In the genomic region with DNA sequence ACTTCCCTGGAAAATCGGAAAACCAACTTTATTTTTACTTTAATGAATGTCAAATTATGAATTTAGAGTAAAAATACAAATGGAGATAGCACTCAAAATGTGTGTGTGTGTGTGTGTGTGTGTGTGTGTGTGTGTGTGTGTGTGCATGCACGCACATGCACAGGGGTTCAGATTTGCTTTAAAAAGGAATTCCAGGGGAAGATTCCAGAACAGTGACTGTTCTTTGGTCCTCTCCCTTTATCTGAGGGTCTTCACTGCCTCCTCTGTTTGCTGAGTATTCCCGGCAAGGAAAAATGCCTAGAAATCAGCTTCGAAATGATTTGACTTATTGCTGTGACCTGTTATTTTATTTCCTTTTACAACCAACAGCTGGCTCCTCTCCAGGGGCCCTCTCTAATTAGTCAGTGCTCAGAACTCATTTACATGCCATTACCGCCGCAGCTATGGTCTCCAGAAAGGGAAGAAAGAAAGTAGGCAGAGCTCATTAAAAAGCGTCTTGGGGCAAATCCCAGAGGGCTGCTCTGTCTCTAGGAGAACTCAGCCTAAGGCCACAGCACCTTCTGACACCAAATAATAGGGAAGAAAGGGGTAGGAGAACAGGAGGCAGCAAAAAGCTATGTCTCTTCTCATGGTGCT, we compare ENCODE assay signal across 9 mouse cellular contexts.
A peak's percentile ranks its signal among the peaks of the same experiment; 100 is the strongest.
DNase-seq lines count a peak whose midpoint lies in the region; ATAC-seq and TF ChIP-seq lines count a peak whose summit lies in the region.
"Had no signal": no experiment of that assay in that cellular context is flagged by ENCODE, and none has a peak within 500 bp of the region (broad histone marks: within the 10 kb centered on the region; RNA-seq: fewer than 3 reads in every experiment).

No protein-coding gene starts in this region.

- H3K36me3 ChIP-seq in hindbrain, embryonic 15.5 days = no peaks in the 10 kb centered on the region
- H3K36me3 ChIP-seq in limb, embryonic 12.5 days = no peaks in the 10 kb centered on the region
- no peaks in the 10 kb centered on the region for H3K36me3 ChIP-seq in thymus, adult 2 months (ENCODE audit: control insufficient read depth, insufficient read depth, low read length)

- no peak overlapping the region for H3K4me3 ChIP-seq in hindbrain, embryonic 15.5 days
- H3K4me3 ChIP-seq in limb, embryonic 12.5 days (replicated peaks) = no peak overlapping the region
- no peak overlapping the region for H3K4me3 ChIP-seq in thymus, adult 2 months (ENCODE audit: control insufficient read depth, insufficient read depth, low read length)
- H3K4me3 ChIP-seq: left cerebral cortex, adult 2 months had no signal

- peaks cover 11% of the 10 kb centered on the region for H3K4me1 ChIP-seq in hindbrain, embryonic 15.5 days (replicated peaks)
- H3K4me1 ChIP-seq in limb, embryonic 12.5 days (replicated peaks) = no peaks in the 10 kb centered on the region
- no peaks in the 10 kb centered on the region for H3K4me1 ChIP-seq in thymus, adult 2 months (replicated peaks; ENCODE audit: control insufficient read depth, insufficient read depth, low read length)

- no peak overlapping the region for H3K9ac ChIP-seq in hindbrain, embryonic 15.5 days
- H3K9ac ChIP-seq in limb, embryonic 12.5 days (replicated peaks) = no peak overlapping the region

- H3K4me2 ChIP-seq in hindbrain, embryonic 15.5 days = no peak overlapping the region
- no peak overlapping the region for H3K4me2 ChIP-seq in limb, embryonic 12.5 days

- no peaks in the 10 kb centered on the region for H3K9me3 ChIP-seq in hindbrain, embryonic 15.5 days
- no peaks in the 10 kb centered on the region for H3K9me3 ChIP-seq in limb, embryonic 12.5 days

- H3K27me3 ChIP-seq in hindbrain, embryonic 15.5 days = no peaks in the 10 kb centered on the region
- H3K27me3 ChIP-seq in limb, embryonic 12.5 days = no peaks in the 10 kb centered on the region
- H3K27me3 ChIP-seq in thymus, adult 2 months (ENCODE audit: control insufficient read depth, insufficient read depth, low read length) = no peaks in the 10 kb centered on the region

- no peak for TF ChIP-seq CTCF in brain, embryonic 14.5 days (IDR thresholded peaks at IDR 0.05; ENCODE audit: borderline replicate concordance, extremely low read depth, insufficient read depth, insufficient read length)
- no peak for TF ChIP-seq CTCF in thymus, adult 2 months (IDR thresholded peaks at IDR 0.05; ENCODE audit: borderline replicate concordance, control insufficient read depth, extremely low read depth, insufficient read depth, low read length, poor library complexity)

- WGBS in hindbrain, embryonic 15.5 days = 18% methylated on average over 7 of the region's 7 CpGs
- 16% methylated on average over 7 of the region's 7 CpGs for WGBS in limb, embryonic 12.5 days
- WGBS in thymus, adult 2 months = 51% methylated on average over 7 of the region's 7 CpGs

- DNase-seq in brain, embryonic 14.5 days (ENCODE audit: low read depth) = peak; percentile 97
- peak; percentile 5 for DNase-seq in embryo, embryonic 9.5 days (ENCODE audit: extremely low spot score)
- no peak for DNase-seq in spleen, postnatal 4 days (ENCODE audit: low spot score in 2 of 2)
- no peak for DNase-seq in spleen, postnatal 14 days (ENCODE audit: low spot score in 2 of 2)
- DNase-seq in spleen, adult 12 weeks (ENCODE audit: low spot score) = no peak
- no peak for DNase-seq in thymus, adult 2 months

- peak overlapping the region; percentile 60; the same call in 1 of the 2 replicates for H3K27ac ChIP-seq in hindbrain, embryonic 15.5 days (replicated peaks)
- no peak overlapping the region for H3K27ac ChIP-seq in limb, embryonic 12.5 days
- H3K27ac ChIP-seq in thymus, adult 2 months (ENCODE audit: control insufficient read depth, insufficient read depth, low read length) = no peak overlapping the region
- H3K27ac ChIP-seq: left cerebral cortex, adult 2 months had no signal

- ATAC-seq in hindbrain, embryonic 15.5 days (ENCODE audit: low FRiP score, low read depth) = peak; percentile 81
- ATAC-seq in limb, embryonic 12.5 days (ENCODE audit: insufficient number of reproducible peaks, insufficient read depth, low FRiP score, low TSS enrichment, low read depth) = 0 out of 2 replicates have a peak, but pooled peaks have one; percentile 56

- TF ChIP-seq POLR2A in brain, embryonic 14.5 days (IDR thresholded peaks at IDR 0.05; ENCODE audit: borderline replicate concordance, extremely low read depth, insufficient read depth, insufficient read length, poor library complexity, severe bottlenecking) = no peak
- TF ChIP-seq POLR2A in thymus, adult 2 months (IDR thresholded peaks at IDR 0.05; ENCODE audit: control insufficient read depth, extremely low read depth, insufficient read depth, low read length, poor library complexity) = no peak

Comparison
In these comparisons a context has a peak if more than half of its experiments do, and no peak if none do; other contexts are left out.
1. DNase-seq: peak in brain, embryonic 14.5 days (single experiment) and embryo, embryonic 9.5 days (single experiment); none in spleen, postnatal 4 days (0 of 2), spleen, postnatal 14 days (0 of 2), spleen, adult 12 weeks (single experiment) and thymus, adult 2 months (single experiment).